Mouse (Mus musculus): ENCODE measurements around the gene AC170998.1.

Gene AC170998.1

GRCm38 (mm10) chr17:28717535-28717934, 8.3 kb upstream of the AC170998.1 start:
- no peak for TF ChIP-seq GATA4 (IDR thresholded peaks at IDR 0.05; ENCODE audit: insufficient replicate concordance, low read length)

DNA sequence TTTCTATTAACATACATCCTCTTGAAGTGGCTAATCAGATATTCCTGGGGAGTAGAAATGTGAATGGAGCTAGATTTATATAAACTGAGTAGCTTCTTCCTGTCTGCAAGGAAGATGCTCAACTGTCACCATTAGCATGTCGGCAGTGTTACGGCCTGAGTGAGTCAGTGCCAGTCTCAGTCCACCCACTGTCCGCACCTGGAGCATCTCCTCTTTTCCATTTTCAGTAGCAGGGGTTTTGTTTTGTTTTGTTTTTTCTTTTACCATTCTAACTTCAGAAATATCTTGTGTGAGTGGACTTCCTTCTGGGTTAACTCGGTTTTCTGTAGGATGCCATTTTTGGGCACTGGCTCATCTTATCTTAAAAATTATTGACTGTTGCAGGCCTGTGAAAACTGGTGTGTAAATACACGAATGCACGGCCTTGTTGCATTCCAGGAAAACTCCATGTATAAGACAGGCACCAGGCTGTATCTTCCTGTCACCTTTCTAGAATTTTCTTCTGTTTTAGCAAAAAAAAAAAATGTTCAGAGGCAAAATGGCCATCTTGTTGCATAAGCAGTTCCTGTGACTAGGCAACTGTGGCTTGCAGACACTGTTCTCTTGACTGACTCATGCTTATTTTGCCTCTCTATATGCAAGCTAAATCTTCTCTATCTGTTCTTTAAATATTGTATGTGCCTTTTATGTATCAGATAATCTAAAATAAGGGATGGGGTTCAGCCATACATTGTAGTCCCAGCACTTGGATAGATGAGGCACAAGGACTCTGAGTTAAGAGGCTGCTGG, 9.6 kb downstream of the AC170998.1 start:
- TF ChIP-seq GATA4 (IDR thresholded peaks at IDR 0.05; ENCODE audit: insufficient replicate concordance, low read length), result no peak

DNA sequence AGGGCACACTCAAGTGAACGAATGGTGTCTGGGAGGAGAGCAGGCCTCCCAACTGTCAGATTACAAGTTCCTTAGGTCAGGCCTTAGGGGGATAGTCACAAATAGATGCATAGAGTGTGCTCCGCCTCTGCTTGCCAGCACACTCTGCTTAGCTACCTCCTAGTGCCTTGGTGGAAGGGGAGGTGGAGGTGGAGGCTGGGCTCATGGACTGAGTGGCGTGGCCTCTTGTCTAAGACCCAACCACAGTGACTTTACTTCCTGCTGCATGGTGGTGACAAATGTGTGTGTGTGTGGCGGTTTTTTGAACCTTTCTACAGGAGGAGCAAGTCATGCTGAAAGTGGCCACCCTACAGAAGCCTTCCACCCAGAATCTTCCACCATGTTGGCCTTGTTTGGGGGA, 10.6 kb downstream of the AC170998.1 start:
- TF ChIP-seq GATA4 (IDR thresholded peaks at IDR 0.05; ENCODE audit: insufficient replicate concordance, low read length), result no peak

GRCm38 (mm10) chr17:28737973-28738372, 12.1 kb downstream of the AC170998.1 start:
- TF ChIP-seq GATA4 (IDR thresholded peaks at IDR 0.05; ENCODE audit: insufficient replicate concordance, low read length), result no peak

- TF ChIP-seq GATA4 (IDR thresholded peaks at IDR 0.05; ENCODE audit: insufficient replicate concordance, low read length), result no peak
These were observed 13.4 kb downstream of the AC170998.1 start for GRCm38 (mm10) chr17:28739244-28739643.

- TF ChIP-seq GATA4 (IDR thresholded peaks at IDR 0.05; ENCODE audit: insufficient replicate concordance, low read length), result no peak
These were observed 17.4 kb downstream of the AC170998.1 start for GRCm38 (mm10) chr17:28743145-28743866.

DNA sequence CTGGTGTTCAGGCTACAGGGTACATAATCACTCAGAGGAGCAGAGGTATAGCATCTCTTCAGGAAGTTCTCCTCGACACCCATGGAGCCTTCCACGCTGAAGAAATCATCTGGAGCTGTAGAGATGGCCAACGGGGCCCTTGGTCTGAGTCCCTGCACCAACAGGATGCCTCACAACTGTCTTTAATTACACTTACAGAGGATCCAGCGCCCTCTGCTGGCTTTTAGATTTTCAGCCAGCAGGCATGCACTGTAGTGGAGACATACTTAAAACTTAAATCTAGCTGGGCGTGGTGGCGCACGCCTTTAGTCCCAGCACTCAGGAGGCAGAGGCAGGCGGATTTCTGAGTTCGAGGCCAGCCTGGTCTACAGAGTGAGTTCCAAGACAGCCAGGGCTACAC, 18.0 kb downstream of the AC170998.1 start:
- no peak for TF ChIP-seq GATA4 (IDR thresholded peaks at IDR 0.05; ENCODE audit: insufficient replicate concordance, low read length)

DNA sequence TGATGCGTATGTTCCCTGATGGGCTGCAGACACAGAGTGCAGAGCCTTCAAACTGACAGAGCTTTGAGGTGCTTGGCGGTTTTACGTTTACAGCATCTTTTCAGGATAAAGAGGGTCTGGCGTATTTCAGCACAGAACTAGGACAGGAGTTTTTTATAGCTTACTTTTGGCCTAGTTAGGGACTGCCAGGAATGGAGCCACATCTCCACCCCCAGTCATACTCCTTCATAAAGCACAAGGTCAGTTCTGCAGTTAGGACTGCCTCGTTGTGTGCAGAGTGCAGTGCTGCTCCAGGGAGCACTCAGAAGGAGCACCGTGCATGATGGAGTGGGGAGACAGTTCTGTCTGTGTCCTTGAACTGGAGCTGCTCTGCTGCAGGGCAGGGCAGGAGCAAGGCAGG, 19.9 kb downstream of the AC170998.1 start:
- TF ChIP-seq GATA4 (IDR thresholded peaks at IDR 0.05; ENCODE audit: insufficient replicate concordance, low read length), result no peak

- TF ChIP-seq GATA4 (IDR thresholded peaks at IDR 0.05; ENCODE audit: insufficient replicate concordance, low read length), result no peak
These were observed 22.1 kb downstream of the AC170998.1 start for GRCm38 (mm10) chr17:28748001-28748400.

GRCm38 (mm10) chr17:28750580-28750979, 24.7 kb downstream of the AC170998.1 start:
- no peak for TF ChIP-seq GATA4 (IDR thresholded peaks at IDR 0.05; ENCODE audit: insufficient replicate concordance, low read length)

GRCm38 (mm10) chr17:28756447-28756846, 30.6 kb downstream of the AC170998.1 start:
- TF ChIP-seq GATA4 (IDR thresholded peaks at IDR 0.05; ENCODE audit: insufficient replicate concordance, low read length), result no peak

GRCm38 (mm10) chr17:28757470-28757869, 31.6 kb downstream of the AC170998.1 start:
- TF ChIP-seq GATA4 (IDR thresholded peaks at IDR 0.05; ENCODE audit: insufficient replicate concordance, low read length), result no peak

- no peak for TF ChIP-seq GATA4 (IDR thresholded peaks at IDR 0.05; ENCODE audit: insufficient replicate concordance, low read length)
These were observed 34.9 kb downstream of the AC170998.1 start for GRCm38 (mm10) chr17:28760736-28761312.

DNA sequence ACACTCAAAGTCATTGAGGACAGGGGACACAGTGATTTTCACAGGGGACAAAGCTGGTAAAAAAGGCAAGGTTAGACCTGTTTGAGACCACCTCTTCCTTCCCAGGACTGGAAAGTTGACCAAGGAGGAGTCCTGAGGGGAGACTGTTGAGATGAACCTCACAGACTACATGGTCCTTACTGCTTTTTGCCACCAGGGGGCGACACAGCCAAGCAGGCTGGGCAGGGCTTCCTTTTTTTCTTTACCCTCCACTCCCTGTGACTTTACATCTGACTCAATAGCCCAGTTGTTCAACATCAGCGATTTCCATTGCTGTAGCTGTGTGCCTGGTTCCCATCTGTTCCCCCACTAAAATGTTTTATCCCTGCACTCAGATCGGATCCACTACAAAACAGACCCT, 36.0 kb downstream of the AC170998.1 start:
- no peak for TF ChIP-seq GATA4 (IDR thresholded peaks at IDR 0.05; ENCODE audit: insufficient replicate concordance, low read length)

DNA sequence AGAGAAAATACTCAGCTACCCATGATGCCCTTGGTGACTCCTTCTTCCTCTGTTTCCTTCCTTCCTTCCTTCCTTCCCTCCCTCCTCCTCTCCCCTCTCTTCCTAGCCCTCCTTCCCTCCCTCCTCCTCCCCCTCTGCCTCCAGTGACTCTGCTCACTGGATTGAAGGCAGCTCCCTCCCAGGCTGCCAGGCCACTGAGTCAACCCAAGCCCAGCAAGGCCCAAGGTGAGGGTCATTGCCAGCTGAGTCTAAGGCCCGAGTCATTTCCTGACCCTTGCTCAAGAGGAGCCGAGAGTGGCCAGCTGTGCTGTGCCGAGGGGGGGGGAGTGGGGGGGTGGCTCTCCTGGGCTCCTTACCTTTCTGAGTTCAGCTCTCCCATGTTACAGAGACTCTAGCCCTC, 40.3 kb downstream of the AC170998.1 start:
- no peak for TF ChIP-seq GATA4 (IDR thresholded peaks at IDR 0.05; ENCODE audit: insufficient replicate concordance, low read length)

All from liver, adult (tissue).